Mouse (Mus musculus) right cerebral cortex, postnatal 4 days (tissue): ENCODE measurements at regions not wholly inside any gene's neighbourhood (a gene's known extent, or its start where the extent isn't known, plus 50 kb on each side); places are given as distances from the start of the nearest gene placed in this dataset.
A peak's percentile ranks its signal among the peaks of the same experiment; 100 is the strongest.

Experiments used
- DNase-seq: peaks from one replicate; pipeline ENCODE4 v3.0.0-alpha.2; 2022

GRCm38 (mm10) chr15:36916998-36917397 is 90.6 kb downstream of the Zfp706 start:
- DNase-seq = no peak

GRCm38 (mm10) chr15:36914239-36915100 is 93.1 kb downstream of the Zfp706 start:
- DNase-seq = no peak

- DNase-seq = no peak
Observed at GRCm38 (mm10) chr15:36913308-36913707, 94.3 kb downstream of the Zfp706 start.

- no peak for DNase-seq
Observed at GRCm38 (mm10) chr15:36910272-36910671, 97.3 kb downstream of the Zfp706 start.

- no peak for DNase-seq
Observed at GRCm38 (mm10) chr15:36909494-36909893, 98.1 kb downstream of the Zfp706 start.

DNA sequence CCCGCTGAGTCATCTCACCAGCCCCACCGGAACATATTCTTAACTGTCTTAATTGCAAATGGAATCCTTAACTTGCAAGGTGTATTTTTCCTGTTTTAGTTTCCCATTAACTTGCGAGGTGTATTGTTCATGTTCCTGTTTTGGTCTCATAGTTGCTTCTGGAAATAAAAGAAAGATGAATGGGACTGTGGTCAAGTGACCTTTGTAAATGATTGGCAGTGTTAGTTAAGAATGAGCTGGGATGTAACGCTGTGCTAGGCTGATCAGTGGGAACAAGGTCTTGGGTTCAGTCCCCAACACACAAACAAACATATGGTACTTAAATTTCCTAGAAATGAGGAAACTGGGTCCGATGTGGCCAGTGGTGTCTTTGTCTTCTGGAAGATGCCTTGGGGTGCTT is 100.8 kb downstream of the Zfp706 start:
- no peak for DNase-seq

- no peak for DNase-seq
Observed at GRCm38 (mm10) chr15:36906052-36906451, 101.5 kb downstream of the Zfp706 start.

DNA sequence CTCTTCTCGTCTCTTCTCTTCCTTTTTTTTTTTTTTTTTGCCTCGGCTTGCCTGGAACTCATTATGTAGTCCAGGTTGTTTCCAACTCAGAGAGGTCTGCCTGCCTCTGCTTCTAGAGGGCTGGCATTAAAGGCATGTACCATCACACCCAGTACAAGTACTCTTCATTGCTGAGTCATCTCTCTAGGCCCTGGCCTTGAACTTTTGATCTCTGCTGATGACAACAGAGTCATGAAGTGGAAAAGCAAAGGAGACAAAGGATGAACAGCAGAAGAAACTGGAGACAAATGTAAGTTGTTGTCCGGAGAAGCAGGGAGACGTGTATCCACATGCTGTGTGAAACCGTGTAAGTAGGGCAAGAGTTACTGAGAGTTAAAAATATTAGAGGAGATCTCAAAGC is 103.7 kb downstream of the Zfp706 start:
- no peak for DNase-seq

DNA sequence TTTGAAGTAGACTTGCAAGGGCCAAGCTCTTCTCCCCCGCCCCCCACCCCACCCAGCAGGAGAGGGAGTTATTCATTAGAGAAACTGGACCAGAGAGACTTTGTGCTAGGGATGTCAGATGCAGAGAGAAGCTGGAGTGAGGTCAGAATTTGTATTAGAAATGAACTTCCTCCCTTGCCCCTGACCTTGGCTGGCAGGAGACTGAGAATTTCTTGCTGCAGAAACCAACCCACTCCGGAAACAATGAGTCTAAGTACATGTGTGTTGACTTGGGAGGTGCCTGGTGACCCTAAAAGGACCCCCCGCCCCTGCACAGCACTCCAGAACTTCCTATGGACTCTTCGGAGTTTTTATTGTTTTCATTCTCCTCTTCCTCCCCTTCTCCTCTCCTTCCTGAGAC is 104.3 kb downstream of the Zfp706 start:
- no peak for DNase-seq

DNA sequence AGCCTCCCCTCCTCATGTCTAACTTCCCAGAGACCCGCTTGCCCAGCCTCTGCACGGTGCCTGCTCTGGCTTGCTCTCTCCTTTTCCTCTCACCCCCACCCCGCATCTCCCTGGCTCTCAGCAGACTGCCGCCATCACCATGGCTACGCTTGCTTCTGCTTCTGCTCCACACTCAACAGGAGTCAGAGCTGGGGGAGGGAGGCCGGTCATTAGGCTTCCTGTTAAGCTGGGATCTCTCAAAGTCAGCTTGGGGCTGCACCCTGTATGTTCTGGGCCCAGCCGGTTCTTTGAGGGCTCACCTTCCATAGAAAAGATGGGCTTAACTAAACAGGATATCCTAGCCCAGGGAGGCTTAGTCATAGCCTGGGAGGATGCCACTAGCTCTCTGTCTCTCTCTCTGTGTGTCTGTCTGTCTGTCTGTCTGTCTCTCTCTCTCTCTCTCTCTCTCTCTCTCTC is 105.7 kb downstream of the Zfp706 start:
- DNase-seq = peak; percentile 68

DNA sequence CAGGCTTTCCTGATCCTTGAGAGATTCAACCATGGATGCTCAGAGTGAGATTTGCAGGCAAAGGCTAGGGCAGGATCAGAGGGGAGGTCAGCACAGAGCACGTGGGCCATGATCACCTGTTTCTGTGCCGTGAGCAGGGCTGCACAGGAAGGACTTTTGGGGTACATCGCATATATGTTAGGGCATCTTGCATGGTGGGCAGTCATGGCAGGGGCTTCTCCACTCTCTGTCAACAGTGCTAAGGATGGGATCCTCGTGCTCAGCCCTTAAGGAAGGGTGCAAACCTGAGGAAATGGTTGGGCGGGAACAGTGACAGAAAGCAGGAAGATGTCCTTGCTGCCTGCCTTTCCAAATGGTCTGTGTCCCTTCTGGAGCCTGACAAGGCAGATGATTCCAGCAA is 106.2 kb downstream of the Zfp706 start:
- DNase-seq = peak; percentile 10

GRCm38 (mm10) chr15:36900940-36901339 is 106.6 kb downstream of the Zfp706 start:
- DNase-seq = no peak

GRCm38 (mm10) chr15:36899882-36900281 is 107.7 kb downstream of the Zfp706 start:
- DNase-seq = no peak

DNA sequence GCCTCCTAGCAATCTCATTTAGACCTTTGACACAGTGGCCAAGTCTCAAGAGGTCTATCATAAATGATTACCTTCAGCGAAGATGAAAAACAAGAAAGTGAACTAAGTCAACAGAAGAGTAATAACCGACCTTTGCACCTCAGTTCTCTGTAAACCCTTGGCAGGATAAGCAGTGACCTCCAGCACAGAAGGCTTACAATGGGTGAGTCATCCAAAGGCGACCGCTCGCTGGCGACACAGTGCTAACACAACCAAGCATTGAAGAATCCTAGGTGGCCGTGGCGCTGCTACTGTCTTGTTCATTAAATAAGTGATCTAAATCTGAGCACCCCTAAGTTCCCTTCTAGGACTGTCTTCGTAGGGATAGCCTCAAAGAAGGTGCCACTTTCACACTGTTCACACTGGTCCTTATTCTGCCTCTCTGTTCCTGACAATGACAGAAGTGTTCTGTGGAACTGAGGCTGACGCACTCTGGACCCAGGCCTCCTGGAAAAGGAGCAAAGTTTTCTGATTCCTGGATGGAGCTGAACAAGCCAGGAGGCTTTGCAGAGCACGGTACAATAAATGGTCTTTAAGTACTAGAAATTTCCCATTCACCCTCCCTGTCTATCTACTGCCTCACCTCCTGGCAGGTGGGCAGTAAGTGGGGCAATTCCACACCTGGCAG is 108.6 kb downstream of the Zfp706 start:
- DNase-seq = no peak

- DNase-seq = no peak
Observed at GRCm38 (mm10) chr15:36898326-36898725, 109.2 kb downstream of the Zfp706 start.

DNA sequence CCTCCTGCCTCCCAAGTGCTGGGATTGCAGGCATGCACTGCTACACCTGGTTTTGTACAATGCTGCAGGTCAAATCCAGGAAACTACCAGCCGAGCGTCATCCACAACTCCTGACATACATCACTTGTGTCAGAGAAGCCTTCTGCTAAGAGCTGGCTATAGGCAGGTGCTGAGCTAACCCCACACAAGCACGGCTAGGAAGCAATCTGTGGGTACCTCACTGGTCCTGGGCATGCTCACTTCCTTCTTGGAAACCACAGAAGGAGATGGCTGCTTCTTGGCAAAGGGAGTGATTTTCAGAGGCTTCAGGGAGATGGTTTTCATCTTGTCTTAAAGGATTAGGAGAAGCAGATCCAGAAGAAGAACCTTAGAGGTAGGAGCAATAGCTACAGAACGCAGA is 111.3 kb downstream of the Zfp706 start:
- DNase-seq = no peak

DNA sequence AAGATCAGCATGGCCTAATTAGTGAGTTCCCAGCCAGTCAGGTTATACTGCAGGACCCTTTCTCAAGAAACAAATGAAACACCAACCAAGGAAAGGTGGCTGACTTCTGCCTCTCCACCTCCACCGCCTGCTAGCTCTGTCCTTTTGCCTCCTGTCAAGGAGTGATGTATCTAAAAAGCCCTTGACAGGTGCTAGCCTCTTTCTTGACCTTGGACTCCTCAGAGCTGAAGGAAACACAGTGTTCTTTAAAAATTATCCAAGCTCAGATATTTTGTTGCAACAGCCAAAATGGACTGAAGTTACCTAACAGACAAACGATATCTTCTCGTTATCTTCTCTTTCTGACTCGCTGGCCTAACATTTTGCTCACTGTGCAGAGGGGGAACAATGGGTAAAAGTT is 112.5 kb downstream of the Zfp706 start:
- no peak for DNase-seq

- no peak for DNase-seq
Observed at GRCm38 (mm10) chr15:36893407-36893969, 114.1 kb downstream of the Zfp706 start.

DNA sequence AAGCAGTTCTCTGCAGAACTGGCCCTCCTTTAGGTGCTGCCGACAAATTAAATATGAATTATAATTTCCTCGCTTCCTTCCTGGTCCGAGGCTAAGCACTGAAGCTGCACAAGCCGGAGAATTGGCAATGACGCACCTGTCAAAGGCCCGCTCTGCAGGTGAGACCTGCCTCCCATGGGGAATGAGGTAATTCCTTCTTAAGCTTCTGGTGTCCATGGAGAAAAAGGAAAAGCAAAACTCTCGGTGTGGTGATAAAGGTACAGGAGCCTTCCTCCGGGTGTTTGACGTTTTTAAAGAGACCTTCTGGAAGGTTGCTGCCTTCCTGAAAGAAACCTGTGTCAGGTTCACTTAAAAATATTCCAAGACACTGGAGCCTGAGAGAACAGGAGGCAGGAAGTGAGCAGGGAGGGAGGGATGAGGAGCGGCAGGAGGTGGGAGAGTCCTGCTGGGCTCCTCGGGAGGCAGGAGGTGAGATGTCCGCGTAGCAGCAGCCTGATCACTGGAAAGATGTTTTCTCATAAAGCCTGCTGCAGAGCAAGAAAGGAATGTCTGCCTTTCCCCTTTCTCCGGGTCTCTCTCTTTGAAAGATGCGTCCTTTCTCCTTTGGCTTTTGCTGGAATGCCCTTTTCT is 114.9 kb downstream of the Zfp706 start:
- no peak for DNase-seq

DNA sequence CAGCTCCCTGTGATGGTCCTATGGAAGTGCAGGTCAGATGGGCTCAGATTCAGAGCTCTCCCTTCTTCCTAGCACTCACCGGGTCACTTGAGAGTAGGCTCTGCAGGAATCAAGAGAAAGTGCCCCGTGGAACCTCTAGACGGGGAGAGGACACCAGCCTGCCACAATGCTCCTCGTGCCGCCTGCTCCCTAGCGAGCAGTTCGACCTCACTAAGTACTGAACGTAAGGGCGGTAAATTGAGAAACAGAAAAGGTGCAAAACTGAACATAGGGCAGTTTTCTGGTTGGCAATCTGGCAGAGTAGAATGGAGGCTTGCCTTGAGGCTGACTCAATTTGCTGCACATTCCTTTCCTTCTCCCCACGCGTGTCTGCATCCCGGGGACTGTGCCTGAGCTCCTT is 115.7 kb downstream of the Zfp706 start:
- no peak for DNase-seq

- DNase-seq = no peak
Observed at GRCm38 (mm10) chr15:36891296-36891695, 116.3 kb downstream of the Zfp706 start.

DNA sequence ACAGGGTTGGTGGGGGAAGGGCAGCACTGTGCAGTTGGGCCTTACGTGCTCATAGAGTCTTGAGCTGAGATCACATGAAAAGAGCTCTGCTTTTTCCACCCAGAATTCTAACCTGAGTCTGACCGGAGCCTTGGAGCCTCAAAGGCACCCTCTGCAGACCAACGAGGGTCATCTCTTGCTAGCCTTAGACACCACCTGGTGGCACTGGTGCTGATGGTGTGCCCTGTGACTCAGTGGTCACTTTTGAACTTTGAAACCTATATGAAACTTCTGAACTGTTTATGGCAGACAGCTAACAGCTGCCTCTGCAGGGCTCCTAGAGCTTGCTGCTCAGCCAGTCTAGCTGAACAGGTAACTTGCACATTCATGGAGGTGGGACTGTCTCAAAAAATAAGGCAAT is 118.5 kb downstream of the Zfp706 start:
- DNase-seq = no peak

DNA sequence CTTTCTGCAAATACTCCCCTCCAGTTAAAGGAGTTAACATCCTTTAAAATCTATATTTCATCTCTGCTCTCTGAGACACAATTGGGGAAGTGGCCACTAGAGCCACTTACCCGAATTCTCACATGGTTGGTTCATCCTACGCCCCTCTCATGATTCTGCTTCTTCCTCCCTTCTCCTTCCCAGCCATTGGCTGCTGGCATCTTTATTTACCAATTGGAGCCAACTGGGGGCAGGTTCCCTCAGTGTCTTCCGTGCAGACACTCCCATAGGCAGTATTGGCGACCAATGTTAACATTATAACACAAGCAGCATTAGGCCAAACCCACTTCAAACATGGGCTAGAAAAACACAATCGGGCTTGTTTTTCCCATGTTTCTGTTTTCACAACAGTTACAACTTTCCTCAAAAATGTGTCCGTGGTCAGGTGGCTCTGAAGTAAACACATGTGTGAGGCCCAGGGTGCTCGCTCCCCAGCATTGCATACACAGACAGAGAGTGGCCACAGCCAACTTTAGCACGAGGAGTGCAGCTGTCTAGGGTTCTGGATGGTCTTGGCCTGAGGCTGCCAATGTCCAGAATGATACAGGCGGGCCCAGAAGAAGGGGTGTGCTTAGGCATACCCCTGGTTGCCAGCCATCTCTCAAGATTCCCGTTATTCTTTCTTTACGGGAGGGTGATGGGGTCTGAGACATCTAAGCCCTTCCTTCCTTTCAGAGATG is 119.1 kb downstream of the Zfp706 start:
- no peak for DNase-seq
